Mouse (Mus musculus) MEL (cell line): ENCODE measurements around the gene Rcor1. TPM values are rescaled to one million over a fixed set of nuclear protein-coding genes. Genes with fewer than 3 reads are reported as not detected.

Experiments
- DNase-seq: peaks from one replicate; pipeline ENCODE4 v3.0.0; 2011; ENCODE audit warnings: low read depth, low spot score
- H3K27ac ChIP-seq: 2 replicates; pipeline ENCODE4 v1.5.1; 2012; ENCODE audit warnings: low read depth, mild to moderate bottlenecking, control low read depth, low read length, moderate library complexity; ENCODE audit not compliant: control insufficient read depth
- H3K27me3 ChIP-seq, 2 experiments: fragments of 150-350 bp in 1 of 2; sonication (generic) in 1 of 2; 2 replicates each; pipeline ENCODE4 v1.6.1; 2012; ENCODE audit warnings: low read length in 2 of 2, mild to moderate bottlenecking in 2 of 2, improper control_type of control experiment in 1 of 2, moderate library complexity in 1 of 2; ENCODE audit not compliant: insufficient read depth in 2 of 2, control insufficient read depth in 1 of 2
- H3K36me3 ChIP-seq, 2 experiments: 2 replicates each; pipeline ENCODE4 v1.6.1; 2012 to 2014; ENCODE audit warnings: low read length in 2 of 2, improper control_type of control experiment in 1 of 2, inconsistent platforms in 1 of 2, mild to moderate bottlenecking in 1 of 2; ENCODE audit not compliant: insufficient read depth in 2 of 2, control insufficient read depth in 1 of 2
- H3K4me1 ChIP-seq, 2 experiments: fragments of 150-350 bp in 1 of 2; sonication (generic) in 1 of 2; 2 replicates each; pipeline ENCODE4 v1.6.1; 2012; ENCODE audit warnings: low read length in 2 of 2, improper control_type of control experiment in 1 of 2, mild to moderate bottlenecking in 1 of 2; ENCODE audit not compliant: insufficient read depth in 2 of 2, control insufficient read depth in 1 of 2
- H3K4me3 ChIP-seq, 2 experiments: fragments of 150-350 bp in 1 of 2; sonication (generic) in 1 of 2; 2 replicates each; pipeline ENCODE4 v1.5.1; 2012; ENCODE audit warnings: low read depth in 2 of 2, low read length in 2 of 2, mild to moderate bottlenecking in 2 of 2, moderate library complexity in 2 of 2, control low read depth in 1 of 2, improper control_type of control experiment in 1 of 2; ENCODE audit not compliant: control insufficient read depth in 1 of 2, insufficient read depth in 1 of 2
- H3K79me2 ChIP-seq: 2 replicates; pipeline ENCODE4 v1.6.1; 2012; ENCODE audit warnings: mild to moderate bottlenecking, low read length, moderate library complexity; ENCODE audit not compliant: control insufficient read depth, poor library complexity, insufficient read depth
- H3K9ac ChIP-seq: 2 replicates; pipeline ENCODE4 v1.6.1; 2012; ENCODE audit warnings: low read depth, mild to moderate bottlenecking, control low read depth, low read length, moderate library complexity; ENCODE audit not compliant: control insufficient read depth, poor library complexity, severe bottlenecking
- H3K9me3 ChIP-seq: fragments of 150-350 bp; sonication (generic); replicated peaks from 2 replicates; pipeline ENCODE4 v1.6.1; 2012; ENCODE audit warnings: mild to moderate bottlenecking, low read length, improper control_type of control experiment, moderate library complexity; ENCODE audit not compliant: insufficient read depth
- CHD2 ChIP-seq: IDR thresholded peaks from 2 replicates; pipeline ENCODE4 v1.6.1; 2011; ENCODE audit warnings: low read length, improper control_type of control experiment
- E2F4 ChIP-seq: IDR thresholded peaks from 2 replicates; pipeline ENCODE4 v1.6.1; 2011; ENCODE audit warnings: low read depth, low read length, improper control_type of control experiment, borderline replicate concordance
- ELF1 ChIP-seq: IDR thresholded peaks from 2 replicates; pipeline ENCODE4 v1.6.1; 2014; ENCODE audit warnings: low read depth, mild to moderate bottlenecking, inconsistent platforms, low read length, improper control_type of control experiment, moderate library complexity
- EP300 ChIP-seq, 2 experiments: IDR thresholded peaks; 2 replicates each; pipeline ENCODE4 v1.6.1; 2011; ENCODE audit warnings: improper control_type of control experiment in 2 of 2, low read length in 2 of 2, low read depth in 1 of 2, mild to moderate bottlenecking in 1 of 2
- GABPA ChIP-seq: IDR thresholded peaks from 2 replicates; pipeline ENCODE4 v1.6.1; 2012; ENCODE audit warnings: low read depth, mild to moderate bottlenecking, inconsistent platforms, low read length, improper control_type of control experiment, moderate library complexity
- HCFC1 ChIP-seq: IDR thresholded peaks from 2 replicates; pipeline ENCODE4 v1.6.1; 2012; ENCODE audit warnings: low read depth, mild to moderate bottlenecking, inconsistent platforms, low read length, improper control_type of control experiment, moderate library complexity
- KAT2A ChIP-seq: conservative IDR thresholded peaks from 2 replicates; pipeline ENCODE4 v1.6.1; 2012; ENCODE audit warnings: low read depth, low read length, improper control_type of control experiment, inconsistent platforms
- MAX ChIP-seq: IDR thresholded peaks from 2 replicates; pipeline ENCODE4 v1.6.1; 2011; ENCODE audit warnings: low read length, improper control_type of control experiment
- MXI1 ChIP-seq: IDR thresholded peaks from 2 replicates; pipeline ENCODE4 v1.6.1; 2011; ENCODE audit warnings: mild to moderate bottlenecking, low read depth, low read length, improper control_type of control experiment
- MYB ChIP-seq: IDR thresholded peaks from 2 replicates; pipeline ENCODE4 v1.6.1; 2011; ENCODE audit warnings: mild to moderate bottlenecking, low read depth, low read length, improper control_type of control experiment
- MYC ChIP-seq: IDR thresholded peaks from 2 replicates; pipeline ENCODE4 v1.6.1; 2011; ENCODE audit warnings: low read depth, mild to moderate bottlenecking, low read length, improper control_type of control experiment, moderate library complexity
- NELFE ChIP-seq: IDR thresholded peaks from 2 replicates; pipeline ENCODE4 v1.6.1; 2011; ENCODE audit warnings: low read depth, low read length, improper control_type of control experiment
- NRF1 ChIP-seq: IDR thresholded peaks from 2 replicates; pipeline ENCODE4 v1.6.1; 2014; ENCODE audit warnings: low read depth, mild to moderate bottlenecking, inconsistent platforms, low read length, improper control_type of control experiment, moderate library complexity; ENCODE audit not compliant: poor library complexity, insufficient read depth, severe bottlenecking
- POLR2AphosphoS2 ChIP-seq: IDR thresholded peaks from 2 replicates; pipeline ENCODE4 v1.6.1; 2011; ENCODE audit warnings: low read length, improper control_type of control experiment
- POLR2AphosphoS5 ChIP-seq: IDR thresholded peaks from 2 replicates; pipeline ENCODE4 v1.6.1; 2012; ENCODE audit warnings: low read depth, borderline replicate concordance, mild to moderate bottlenecking, inconsistent platforms, low read length, moderate library complexity, mixed read lengths
- RAD21 ChIP-seq: IDR thresholded peaks from 2 replicates; pipeline ENCODE4 v1.6.1; 2011; ENCODE audit warnings: mild to moderate bottlenecking, low read depth, low read length, improper control_type of control experiment
- SMC3 ChIP-seq: IDR thresholded peaks from 2 replicates; pipeline ENCODE4 v1.6.1; 2011; ENCODE audit warnings: low read depth, low read length, improper control_type of control experiment
- TBP ChIP-seq: IDR thresholded peaks from 2 replicates; pipeline ENCODE4 v1.8.0; 2011; ENCODE audit warnings: low read depth, low read length, improper control_type of control experiment
- TCF12 ChIP-seq: IDR thresholded peaks from 2 replicates; pipeline ENCODE4 v1.6.1; 2014; ENCODE audit warnings: low read depth, mild to moderate bottlenecking, inconsistent platforms, low read length, improper control_type of control experiment, moderate library complexity
- UBTF ChIP-seq: IDR thresholded peaks from 2 replicates; pipeline ENCODE4 v1.6.1; 2012; ENCODE audit warnings: low read depth, mild to moderate bottlenecking, inconsistent platforms, low read length, improper control_type of control experiment, moderate library complexity, borderline replicate concordance; ENCODE audit not compliant: insufficient read depth
- USF1 ChIP-seq: IDR thresholded peaks from 2 replicates; pipeline ENCODE4 v1.6.1; 2014; ENCODE audit warnings: low read depth, mild to moderate bottlenecking, inconsistent platforms, low read length, improper control_type of control experiment, moderate library complexity
- ZNF384 ChIP-seq: IDR thresholded peaks from 2 replicates; pipeline ENCODE4 v1.6.1; 2012; ENCODE audit warnings: low read depth, mild to moderate bottlenecking, inconsistent platforms, low read length, improper control_type of control experiment
- polyA plus RNA-seq, 2 experiments: library from polyadenylated mRNA; stranded (reverse) in 1 of 2; unstranded in 1 of 2; fragments of >175 nt in 1 of 2; fragments of >200 nt in 1 of 2; gene quantifications; 2 replicates each; pipeline versions ENCODE4 v1.2.1 to v1.2.4; 2012; ENCODE audit warnings: low replicate concordance in 2 of 2, low read depth in 1 of 2; ENCODE audit not compliant: insufficient read length in 2 of 2, insufficient read depth in 1 of 2, missing spikeins in 1 of 2
- total RNA-seq: library from RNA; depleted of rRNA; stranded (reverse); fragments of 300-350 nt; gene quantifications from 2 replicates; pipeline ENCODE4 v1.2.3, GENCODE M21; 2012

Gene Rcor1
- total and polyA plus RNA-seq, 3 experiments: 23.1 to 44.3 (median 37.1) TPM

GRCm38 (mm10) chr12:111038976-111039612 is at the start of gene Rcor1 (continued):
- TF ChIP-seq RAD21 (no peak), MYC (0 out of 2 replicates have a peak, but pooled peaks have one; percentile 27), E2F4 (no peak), TBP (peak; percentile 55; the same call in 1 of the 2 replicates)

- TF ChIP-seq MXI1 (no peak), HCFC1 (no peak), POLR2AphosphoS5 (no peak), MAX (no peak)
- peaks cover 0 to 5% of the 10 kb centered on the region in 2 experiments; a peak in 2 of 4 replicates for H3K36me3 ChIP-seq
- no peak for DNase-seq
- peaks cover 0 to 18% of the 10 kb centered on the region in 2 experiments; a peak in 2 of 4 replicates for H3K4me1 ChIP-seq
- H3K27ac ChIP-seq: no peak overlapping the region
- no peaks in the 10 kb centered on the region; the same call in 1 of the 2 replicates for H3K79me2 ChIP-seq
- no peak overlapping the region for H3K4me3 ChIP-seq
- no peaks in the 10 kb centered on the region for H3K9me3 ChIP-seq
- H3K27me3 ChIP-seq: no peaks in the 10 kb centered on the region
- H3K9ac ChIP-seq: no peak overlapping the region
Measured at GRCm38 (mm10) chr12:110989409-110989808, 49.7 kb upstream of the Rcor1 start.

- H3K27me3 ChIP-seq: no peaks in the 10 kb centered on the region
Measured at GRCm38 (mm10) chr12:110990500-110990899, 48.7 kb upstream of the Rcor1 start.

GRCm38 (mm10) chr12:110991361-110992127 is 47.6 kb upstream of the Rcor1 start:
- peaks cover 0 to 5% of the 10 kb centered on the region in 2 experiments; a peak in 2 of 4 replicates for H3K36me3 ChIP-seq
- TF ChIP-seq USF1 (no peak), ELF1 (peak; percentile 72; the same call in 1 of the 2 replicates), KAT2A (no peak), CHD2 (no peak), ZNF384 (no peak), POLR2AphosphoS2 (no peak), MYB (no peak), GABPA (no peak), NELFE (peak; percentile 32; the same call in 1 of the 2 replicates), UBTF (no peak), TCF12 (peak; percentile 24; the same call in 1 of the 2 replicates), NRF1 (no peak; the same call in 1 of the 2 replicates)

More at GRCm38 (mm10) chr12:110990500-110990899, 48.7 kb upstream of the Rcor1 start:
- no peak overlapping the region for H3K9ac ChIP-seq
- no peaks in the 10 kb centered on the region for H3K9me3 ChIP-seq
- H3K4me3 ChIP-seq: no peak overlapping the region
- TF ChIP-seq RAD21: no peak
- TF ChIP-seq EP300 (IDR thresholded peaks at IDR 0.05; ENCODE audit: low read depth in 1 of 2, low read length in 2 of 2): no peak
- TF ChIP-seq SMC3: no peak
- TF ChIP-seq UBTF: no peak
- TF ChIP-seq, all 39 proteins: peak for 0
- H3K36me3 ChIP-seq: peaks cover 0 to 5% of the 10 kb centered on the region in 2 experiments; a peak in 2 of 4 replicates
- H3K4me1 ChIP-seq: peaks cover 0 to 18% of the 10 kb centered on the region in 2 experiments; a peak in 2 of 4 replicates
- DNase-seq: no peak
- H3K27ac ChIP-seq: no peak overlapping the region
- H3K79me2 ChIP-seq: no peaks in the 10 kb centered on the region; the same call in 1 of the 2 replicates

More at GRCm38 (mm10) chr12:110991361-110992127, 47.6 kb upstream of the Rcor1 start:
- H3K9me3 ChIP-seq: no peaks in the 10 kb centered on the region
- H3K4me1 ChIP-seq: peaks cover 0 to 18% of the 10 kb centered on the region in 2 experiments; a peak in 2 of 4 replicates
- DNase-seq: peak; percentile 96
- no peaks in the 10 kb centered on the region for H3K27me3 ChIP-seq
- peak overlapping the region; percentile 60 for H3K9ac ChIP-seq
- H3K27ac ChIP-seq: peak overlapping the region; percentile 66
- peak overlapping the region; percentile 73 to 80 for H3K4me3 ChIP-seq
- no peaks in the 10 kb centered on the region; the same call in 1 of the 2 replicates for H3K79me2 ChIP-seq
